Mouse (Mus musculus): Measurements from ENCODE around the gene Tmem132d.

- no peak for TF ChIP-seq CTCF (IDR thresholded peaks at IDR 0.05; ENCODE audit: low read depth)
- TF ChIP-seq EP300 (IDR thresholded peaks at IDR 0.05; ENCODE audit: low read depth), result no peak
These were observed 580.6 kb downstream of the Tmem132d start for GRCm38 (mm10) chr5:127852305-127852704.
